Mouse (Mus musculus) heart, embryonic 12.5 days (tissue): ENCODE data around the gene Vsnl1. TPM values are rescaled to one million over a fixed set of nuclear protein-coding genes. Genes with fewer than 3 reads are reported as not detected.
A peak's percentile ranks its signal among the peaks of the same experiment; 100 is the strongest.

ENCODE experiments used
- ATAC-seq: fragments of 200-750 bp; cut with Nextera tagmentation; 2 replicates; pipeline ENCODE4 v1.8.0; 2017; ENCODE audit warnings: moderate TSS enrichment, moderate library complexity; ENCODE audit not compliant: insufficient number of reproducible peaks, low FRiP score
- H3K27ac ChIP-seq: fragments of 300-500 bp; sonication (generic); 2 replicates; pipeline ENCODE4 v1.5.1; 2016; ENCODE audit warnings: mild to moderate bottlenecking, moderate library complexity; ENCODE audit not compliant: poor library complexity, severe bottlenecking
- H3K27me3 ChIP-seq: fragments of 300-500 bp; sonication (generic); replicated peaks from 2 replicates; pipeline ENCODE4 v1.6.1; 2016; ENCODE audit warnings: mild to moderate bottlenecking, moderate library complexity
- H3K36me3 ChIP-seq: fragments of 300-500 bp; sonication (generic); 2 replicates; pipeline ENCODE4 v1.6.1; 2016; ENCODE audit warnings: mild to moderate bottlenecking, moderate library complexity
- H3K4me1 ChIP-seq: fragments of 300-500 bp; sonication (generic); replicated peaks from 2 replicates; pipeline ENCODE4 v1.6.1; 2016; ENCODE audit warnings: mild to moderate bottlenecking
- H3K4me2 ChIP-seq: fragments of 300-500 bp; sonication (generic); 2 replicates; pipeline ENCODE4 v1.6.1; 2016; ENCODE audit warnings: mild to moderate bottlenecking, moderate library complexity
- H3K4me3 ChIP-seq: fragments of 300-500 bp; sonication (generic); 2 replicates; pipeline ENCODE4 v1.5.1; 2016; ENCODE audit warnings: mild to moderate bottlenecking
- H3K9ac ChIP-seq: fragments of 300-500 bp; sonication (generic); 2 replicates; pipeline ENCODE4 v1.6.1; 2016; ENCODE audit warnings: mild to moderate bottlenecking, moderate library complexity
- H3K9me3 ChIP-seq: fragments of 300-500 bp; sonication (generic); replicated peaks from 2 replicates; pipeline ENCODE4 v1.6.1; 2016; ENCODE audit warnings: mild to moderate bottlenecking, moderate library complexity
- WGBS: fragments of 180-500 bp; shearing (Covaris S2); methylation state at CpG from one replicate; pipeline ENCODE4 v1.1.7; 2016; 5-methylcytosine and 5-hydroxymethylcytosine counted together
- polyA plus RNA-seq: library from polyadenylated mRNA; unstranded; fragments of >200 nt; fragmentation: Nextera tagmentation; extraction: Ambion mirVana; gene quantifications from 2 replicates; pipeline ENCODE4 v1.2.1, GENCODE M21; 2016

The Vsnl1 gene
- 9.9 and 12.0 TPM in 2 replicates for polyA plus RNA-seq

DNA sequence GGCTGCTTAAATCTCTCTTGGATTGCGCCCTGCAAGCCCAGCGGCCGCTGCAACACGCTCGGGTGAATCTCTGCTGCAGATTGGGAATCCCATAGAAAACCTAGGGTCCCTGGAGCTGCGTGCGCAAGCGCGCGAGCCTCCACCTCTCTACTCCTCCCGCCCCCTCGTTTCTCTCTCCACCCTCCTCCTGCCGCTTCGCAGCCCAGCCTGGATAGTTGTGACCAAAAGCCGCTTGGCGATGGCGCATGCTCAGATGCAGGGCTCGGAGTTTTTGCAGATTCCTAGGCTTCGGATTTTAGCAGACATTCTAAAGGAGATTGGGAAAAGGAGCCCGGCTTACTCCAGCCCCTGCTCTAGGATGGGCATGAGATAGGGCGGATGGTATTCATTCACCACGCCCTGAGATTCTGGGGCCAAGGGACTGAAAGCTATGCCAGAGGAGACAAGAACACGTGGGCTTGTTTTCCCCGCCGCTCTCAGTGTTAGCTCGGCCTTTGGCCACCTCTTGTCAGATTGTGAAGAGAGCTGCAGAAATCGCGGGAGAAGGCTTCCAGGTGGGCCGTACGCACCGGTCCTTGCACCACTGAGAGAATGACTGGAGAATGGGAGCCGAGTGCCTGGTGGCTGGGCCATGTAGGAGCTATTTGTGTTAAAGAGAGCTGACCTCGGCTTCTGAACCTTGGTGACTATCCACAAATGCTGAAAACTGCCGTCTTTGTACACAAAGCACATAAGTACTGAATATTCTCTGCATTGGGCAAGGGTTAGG lies at the start of gene Vsnl1:
TSS of gene Vsnl1 (minus strand) at position 117 of the 769 bp plus-strand sequence.
- Histone ChIP-seq H3K9ac (0 out of 2 replicates have a peak within 1 kb of the TSS, but pooled peaks have one; percentile 47), H3K9me3 (no peaks in the 10 kb centered on the region), H3K27me3 (peaks cover 34% of the 10 kb centered on the region), H3K4me3 (peak within 1 kb of the TSS; percentile 52), H3K36me3 (no peaks in the 10 kb centered on the region), H3K4me1 (peaks cover 6% of the 10 kb centered on the region; the same call in 1 of the 2 replicates), H3K27ac (no peak within 1 kb of the TSS), H3K4me2 (peak within 1 kb of the TSS; percentile 85)
- 3% methylated on average over 34 of the region's 34 CpGs for WGBS
- ATAC-seq = peak; percentile 81

DNA sequence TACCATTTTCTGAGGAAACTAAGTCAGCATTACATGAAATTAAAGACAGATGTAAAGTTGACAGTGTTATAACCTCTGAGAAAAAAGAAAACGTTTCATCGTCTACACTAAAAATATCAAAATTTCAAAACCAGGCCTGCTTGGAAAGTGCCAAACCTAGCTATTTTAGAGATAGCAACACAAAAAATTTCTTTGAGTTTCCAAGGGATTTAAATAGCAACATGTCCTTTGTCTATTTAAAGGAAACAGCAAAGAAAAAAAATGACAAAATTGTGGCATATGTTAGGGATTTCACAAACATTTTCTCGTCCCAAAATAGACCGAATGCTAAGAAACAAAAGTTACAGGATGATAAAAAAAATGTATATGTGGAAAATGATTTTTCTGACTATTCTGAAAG lies 20.2 kb upstream of the Vsnl1 start:
- ATAC-seq = no peak
- no peaks in the 10 kb centered on the region; the same call in 1 of the 2 replicates for H3K4me1 ChIP-seq
- H3K27ac ChIP-seq = no peak overlapping the region
- no peaks in the 10 kb centered on the region for H3K9me3 ChIP-seq
- H3K4me3 ChIP-seq = peak overlapping the region; percentile 68; the same call in 1 of the 2 replicates
- H3K27me3 ChIP-seq = no peaks in the 10 kb centered on the region
- 75% methylated on average over 4 of the region's 4 CpGs for WGBS
- H3K9ac ChIP-seq = no peak overlapping the region
- H3K4me2 ChIP-seq = peak overlapping the region; percentile 99; the same call in 1 of the 2 replicates
- no peaks in the 10 kb centered on the region for H3K36me3 ChIP-seq

DNA sequence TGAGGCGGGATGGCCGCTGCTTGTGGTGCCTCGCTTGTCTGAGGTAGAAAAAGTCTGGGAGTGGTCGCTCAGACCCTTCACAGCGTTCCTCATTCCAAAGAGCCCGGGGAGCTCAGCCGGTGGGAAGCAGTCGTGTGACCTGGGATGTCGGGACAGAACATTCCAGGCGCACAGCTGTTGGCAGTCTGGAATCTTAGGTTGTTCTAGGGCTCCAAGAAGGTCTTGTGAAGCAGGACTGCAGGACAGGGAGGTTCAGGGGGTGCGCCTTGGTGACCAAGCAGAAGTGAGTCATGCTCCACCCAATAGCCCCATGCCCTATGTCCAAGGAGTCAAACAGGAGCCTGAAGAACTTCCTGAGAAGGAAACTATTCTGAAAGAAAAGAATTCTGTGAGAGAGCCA lies 19.8 kb upstream of the Vsnl1 start:
- Histone ChIP-seq H3K27ac (no peak overlapping the region), H3K36me3 (no peaks in the 10 kb centered on the region), H3K4me1 (no peaks in the 10 kb centered on the region; the same call in 1 of the 2 replicates), H3K27me3 (no peaks in the 10 kb centered on the region), H3K4me2 (peak overlapping the region; percentile 99), H3K4me3 (peak overlapping the region; percentile 68), H3K9me3 (no peaks in the 10 kb centered on the region), H3K9ac (peak overlapping the region; percentile 74)
- no peak; the same call in 1 of the 2 replicates for ATAC-seq
- WGBS = 3% methylated on average over 11 of the region's 11 CpGs

DNA sequence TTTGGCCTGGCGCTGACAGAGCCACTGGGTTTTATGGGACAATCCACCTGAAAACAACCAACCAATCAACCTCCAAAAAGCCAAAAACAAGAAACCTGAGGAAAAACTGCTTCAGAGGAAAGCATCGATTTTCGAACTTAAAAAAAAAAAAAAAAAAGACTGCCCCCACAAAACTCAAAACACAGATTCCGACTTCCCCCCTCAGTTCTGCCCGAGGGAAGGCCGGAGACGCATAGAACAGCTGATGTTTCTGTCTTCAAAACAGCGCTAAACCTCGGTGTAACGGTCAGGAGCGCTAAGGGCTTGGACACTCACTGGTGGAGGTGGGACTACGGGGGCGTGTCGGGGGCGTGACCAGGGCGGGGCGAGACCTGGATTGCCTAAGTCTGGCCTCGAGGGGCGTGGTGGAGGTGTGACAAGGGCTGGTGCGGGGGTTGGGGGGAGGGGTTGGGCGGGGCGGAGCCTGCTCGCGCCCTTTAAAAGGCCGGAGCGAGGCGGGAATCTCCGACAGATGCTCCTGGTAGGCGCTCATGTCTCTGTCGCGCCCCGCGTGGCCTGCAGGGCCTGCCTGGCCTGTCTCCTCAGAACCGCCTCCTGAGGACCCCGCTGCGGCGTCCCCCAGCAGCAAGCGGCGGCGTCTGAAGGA lies 19.3 kb upstream of the Vsnl1 start, which contains the start of gene Rad51ap2:
TSS of gene Rad51ap2 (plus strand) at position 531 of the 646 bp plus-strand sequence.
- no peaks in the 10 kb centered on the region for H3K36me3 ChIP-seq
- H3K4me2 ChIP-seq = peak within 1 kb of the TSS; percentile 99
- H3K27me3 ChIP-seq = no peaks in the 10 kb centered on the region
- H3K4me1 ChIP-seq = no peaks in the 10 kb centered on the region; the same call in 1 of the 2 replicates
- H3K9ac ChIP-seq = peak within 1 kb of the TSS; percentile 74
- H3K27ac ChIP-seq = no peak within 1 kb of the TSS
- ATAC-seq = peak; percentile 99
- H3K9me3 ChIP-seq = no peaks in the 10 kb centered on the region
- WGBS = 1% methylated on average over 36 of the region's 40 CpGs
- H3K4me3 ChIP-seq = peak within 1 kb of the TSS; percentile 68

DNA sequence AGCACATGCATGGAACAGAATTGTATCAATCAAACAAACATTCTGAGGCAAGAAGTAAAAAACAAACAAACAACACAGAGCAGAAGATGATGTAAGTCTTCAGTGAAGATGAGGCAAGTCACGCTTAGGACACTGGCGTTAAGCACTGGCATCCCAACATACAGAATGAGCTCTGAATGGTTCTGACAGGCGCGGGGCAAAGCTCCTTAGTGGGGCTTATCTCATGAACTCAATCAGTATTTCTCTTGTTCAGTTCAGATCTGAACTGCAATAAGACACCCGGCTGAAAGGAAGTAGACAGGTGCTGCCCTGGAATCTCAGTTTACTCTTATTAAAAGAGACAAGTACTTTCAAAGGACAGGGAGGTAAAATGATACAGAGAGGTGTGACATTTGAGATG lies 17.7 kb upstream of the Vsnl1 start:
- ATAC-seq = no peak
- H3K4me2 ChIP-seq = no peak overlapping the region
- H3K4me3 ChIP-seq = no peak overlapping the region
- H3K9me3 ChIP-seq = no peaks in the 10 kb centered on the region
- H3K9ac ChIP-seq = no peak overlapping the region
- no peak overlapping the region for H3K27ac ChIP-seq
- 72% methylated on average over 5 of the region's 5 CpGs for WGBS
- H3K27me3 ChIP-seq = no peaks in the 10 kb centered on the region
- no peaks in the 10 kb centered on the region; the same call in 1 of the 2 replicates for H3K4me1 ChIP-seq
- H3K36me3 ChIP-seq = no peaks in the 10 kb centered on the region

DNA sequence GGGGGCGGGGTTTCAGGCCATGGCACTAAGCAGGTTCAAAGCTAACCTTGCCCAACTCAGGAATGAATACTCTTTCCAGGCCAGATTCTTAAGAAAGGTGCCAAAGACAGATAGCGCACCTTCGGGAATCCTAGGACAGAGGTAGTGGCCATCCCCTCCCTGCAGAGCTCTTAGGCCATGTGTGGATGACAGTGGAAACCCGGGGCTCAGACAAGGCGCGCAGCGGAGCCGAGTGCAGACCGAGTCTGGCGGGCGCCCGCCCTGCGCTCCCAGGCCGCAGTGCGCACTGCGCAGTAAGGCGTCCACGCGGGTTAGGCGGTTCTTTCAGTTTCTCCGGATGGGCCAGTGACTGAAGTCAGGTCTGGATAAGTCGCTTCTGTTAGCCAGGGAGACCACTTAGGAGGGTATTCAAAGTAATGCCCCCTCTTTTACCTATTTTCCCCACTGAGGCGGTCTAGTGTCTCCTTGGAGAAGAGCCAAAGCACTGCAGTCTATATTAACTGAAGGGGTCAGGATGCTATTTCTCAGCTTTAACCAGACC lies 1.6 kb upstream of the Vsnl1 start:
- peak; percentile 42; the same call in 1 of the 2 replicates for ATAC-seq
- no peak overlapping the region for H3K27ac ChIP-seq
- WGBS = 23% methylated on average over 23 of the region's 23 CpGs
- H3K9ac ChIP-seq = no peak overlapping the region
- H3K9me3 ChIP-seq = peaks cover 2% of the 10 kb centered on the region
- H3K36me3 ChIP-seq = no peaks in the 10 kb centered on the region
- H3K27me3 ChIP-seq = peaks cover 34% of the 10 kb centered on the region
- peaks cover 6% of the 10 kb centered on the region; the same call in 1 of the 2 replicates for H3K4me1 ChIP-seq
- H3K4me3 ChIP-seq = peak overlapping the region; percentile 52
- H3K4me2 ChIP-seq = peak overlapping the region; percentile 85

DNA sequence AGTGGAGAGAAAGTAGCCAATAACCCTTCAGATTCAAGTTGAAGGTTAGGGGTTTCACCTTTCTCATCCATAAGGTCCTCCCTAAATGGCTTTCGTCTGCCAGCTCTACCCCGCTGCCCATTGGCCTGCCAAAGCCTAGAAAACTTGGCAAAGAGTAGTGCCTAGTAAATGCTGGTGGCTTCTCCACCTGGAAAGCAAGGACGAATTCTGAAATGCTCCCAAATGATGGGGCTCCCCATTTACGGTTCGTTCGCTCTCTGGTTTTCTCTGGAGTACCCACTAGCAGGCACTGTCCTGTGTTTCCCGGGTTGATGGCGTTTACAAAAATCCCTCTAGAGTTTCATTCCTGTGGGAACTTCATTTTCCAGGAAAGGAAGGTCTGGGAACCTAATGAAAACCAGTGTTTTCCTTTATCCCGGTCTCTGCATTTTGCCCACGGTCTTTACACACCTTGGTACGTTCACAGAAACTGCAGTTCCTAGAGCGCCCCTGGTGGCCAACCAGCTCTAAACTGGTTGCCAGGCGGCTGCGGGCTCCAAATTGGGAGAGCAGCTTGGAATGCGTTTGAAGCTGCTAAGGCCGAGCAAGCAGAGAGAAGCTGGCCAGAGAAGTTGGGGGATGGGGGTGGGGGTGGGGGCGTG lies 973 bp upstream of the Vsnl1 start:
- peak overlapping the region; percentile 52 for H3K4me3 ChIP-seq
- H3K27ac ChIP-seq = no peak overlapping the region
- no peaks in the 10 kb centered on the region for H3K36me3 ChIP-seq
- peaks cover 34% of the 10 kb centered on the region for H3K27me3 ChIP-seq
- peak overlapping the region; percentile 85 for H3K4me2 ChIP-seq
- H3K9me3 ChIP-seq = no peaks in the 10 kb centered on the region
- ATAC-seq = peak; percentile 51
- peaks cover 6% of the 10 kb centered on the region; the same call in 1 of the 2 replicates for H3K4me1 ChIP-seq
- no peak overlapping the region for H3K9ac ChIP-seq
- 13% methylated on average over 17 of the region's 17 CpGs for WGBS

DNA sequence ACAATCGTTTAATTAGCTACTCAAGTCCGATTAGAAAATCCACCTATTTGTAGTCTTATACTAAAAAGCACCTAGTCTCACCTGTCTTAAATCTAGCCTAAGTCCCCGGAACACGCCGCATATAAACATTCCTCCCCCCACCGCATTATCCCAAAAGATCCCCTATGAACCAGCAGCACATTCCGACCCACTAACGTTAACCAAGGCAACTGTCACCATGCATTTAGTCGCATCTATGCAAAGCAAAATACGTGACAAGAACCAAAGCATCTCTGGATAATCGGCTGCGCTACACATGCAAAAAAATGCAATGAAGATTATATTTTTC lies 426 bp downstream of the Vsnl1 start:
- peak overlapping the region; percentile 85 for H3K4me2 ChIP-seq
- no peak for ATAC-seq
- H3K9ac ChIP-seq = no peak overlapping the region
- H3K4me3 ChIP-seq = peak overlapping the region; percentile 52
- no peaks in the 10 kb centered on the region for H3K9me3 ChIP-seq
- H3K27me3 ChIP-seq = peaks cover 34% of the 10 kb centered on the region
- WGBS = 4% methylated on average over 12 of the region's 12 CpGs
- H3K4me1 ChIP-seq = peaks cover 6% of the 10 kb centered on the region; the same call in 1 of the 2 replicates
- H3K36me3 ChIP-seq = no peaks in the 10 kb centered on the region
- no peak overlapping the region for H3K27ac ChIP-seq

DNA sequence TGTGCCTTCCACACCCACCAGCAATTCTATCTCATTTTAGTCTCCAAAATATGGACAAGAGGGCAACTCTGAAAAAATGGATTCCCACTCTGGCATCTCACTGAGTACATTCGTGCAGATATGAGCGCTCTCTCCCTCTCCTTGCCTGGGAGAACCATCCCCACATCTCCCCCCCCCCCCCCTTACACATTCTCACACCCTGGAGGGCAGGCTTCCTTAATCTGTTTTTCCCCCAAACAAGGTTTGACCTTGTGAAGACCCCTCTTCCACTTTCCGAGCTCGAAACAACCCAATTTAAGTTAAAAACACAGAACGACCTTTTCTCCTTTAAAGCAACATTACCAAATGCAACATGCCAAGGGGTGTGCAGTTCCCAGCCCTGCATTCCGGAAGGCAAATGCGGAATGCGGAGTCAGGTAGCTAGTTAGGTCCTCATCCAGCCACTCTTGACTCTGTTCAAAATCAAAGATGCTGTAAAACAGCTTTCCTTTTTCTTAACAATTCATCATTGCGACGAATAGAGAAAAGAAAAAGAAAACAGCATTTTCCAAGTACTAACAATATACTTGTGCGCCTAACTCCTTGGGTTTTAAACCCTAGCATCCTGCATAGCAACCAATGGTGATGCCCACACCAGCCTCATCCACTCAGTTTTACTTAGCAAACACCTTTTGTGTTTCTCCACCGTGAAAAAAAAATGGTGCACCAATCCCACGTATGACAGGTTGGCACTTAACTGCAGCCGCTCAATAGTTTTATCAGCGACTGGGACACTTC lies 979 bp downstream of the Vsnl1 start:
- Histone ChIP-seq H3K4me2 (peak overlapping the region; percentile 85), H3K4me3 (peak overlapping the region; percentile 52), H3K9ac (no peak overlapping the region), H3K9me3 (no peaks in the 10 kb centered on the region), H3K4me1 (peaks cover 6% of the 10 kb centered on the region; the same call in 1 of the 2 replicates), H3K27me3 (peaks cover 34% of the 10 kb centered on the region), H3K36me3 (no peaks in the 10 kb centered on the region), H3K27ac (no peak overlapping the region)
- no peak for ATAC-seq
- WGBS = 6% methylated on average over 15 of the region's 15 CpGs

DNA sequence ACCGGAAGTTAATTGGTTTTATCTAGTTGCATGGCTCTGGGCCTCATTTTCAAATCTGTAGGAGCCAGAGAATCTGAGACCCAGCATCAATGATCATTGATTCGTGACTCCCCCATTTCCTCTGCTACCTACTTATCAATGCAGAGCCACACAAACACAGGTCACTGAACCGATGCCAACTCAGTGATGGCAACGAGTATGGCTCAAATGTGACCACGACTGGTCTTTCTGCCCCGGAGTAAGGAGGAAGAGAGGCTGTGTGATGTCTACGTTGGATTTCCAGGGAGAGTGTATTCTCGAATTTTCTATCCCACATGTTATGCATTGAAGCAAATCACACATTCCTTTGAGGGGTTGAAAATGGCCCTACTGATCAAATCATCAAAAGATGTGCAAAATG lies 2.0 kb downstream of the Vsnl1 start:
- 66% methylated on average over 8 of the region's 8 CpGs for WGBS
- Histone ChIP-seq H3K4me3 (no peak overlapping the region), H3K27me3 (peaks cover 34% of the 10 kb centered on the region), H3K9me3 (no peaks in the 10 kb centered on the region), H3K4me1 (peaks cover 6% of the 10 kb centered on the region; the same call in 1 of the 2 replicates), H3K27ac (no peak overlapping the region), H3K9ac (no peak overlapping the region), H3K36me3 (no peaks in the 10 kb centered on the region), H3K4me2 (no peak overlapping the region)
- ATAC-seq = no peak
